Mouse (Mus musculus) embryonic fibroblast, embryonic 13.5 days (primary cell): ENCODE data around the gene Paqr3.

ENCODE experiments used
- CTCF ChIP-seq: IDR thresholded peaks from 2 replicates; pipeline ENCODE4 v1.5.1; 2011; ENCODE audit warnings: mild to moderate bottlenecking, control low read depth, low read length, moderate library complexity, borderline replicate concordance; ENCODE audit not compliant: insufficient read depth
- POLR2A ChIP-seq: IDR thresholded peaks from 2 replicates; pipeline ENCODE4 v1.6.1; 2011; ENCODE audit warnings: low read depth, mild to moderate bottlenecking, control low read depth, low read length, moderate library complexity

- TF ChIP-seq POLR2A, result no peak
- TF ChIP-seq CTCF, result no peak
These were observed 23.9 kb upstream of the Paqr3 start for GRCm38 (mm10) chr5:97135331-97135730.
